Mouse (Mus musculus) hindbrain, embryonic 12.5 days (tissue): Measurements from ENCODE around the gene Dvl1. TPM values are rescaled to one million over a fixed set of nuclear protein-coding genes. Genes with fewer than 3 reads are reported as not detected.

Experiments used
- ATAC-seq: fragments of 200-750 bp; cut with Nextera tagmentation; 2 replicates; pipeline ENCODE4 v1.8.0; 2017; ENCODE audit warnings: moderate TSS enrichment; ENCODE audit not compliant: low FRiP score
- H3K27ac ChIP-seq: fragments of 300-500 bp; sonication (generic); 2 replicates; pipeline ENCODE4 v1.5.1; 2016; ENCODE audit warnings: mild to moderate bottlenecking
- H3K27me3 ChIP-seq: fragments of 300-500 bp; sonication (generic); 2 replicates; pipeline ENCODE4 v1.6.1; 2016; ENCODE audit warnings: mild to moderate bottlenecking
- H3K36me3 ChIP-seq: fragments of 300-500 bp; sonication (generic); 2 replicates; pipeline ENCODE4 v1.6.1; 2016; ENCODE audit warnings: mild to moderate bottlenecking
- H3K4me1 ChIP-seq: fragments of 300-500 bp; sonication (generic); 2 replicates; pipeline ENCODE4 v1.6.1; 2016
- H3K4me2 ChIP-seq: fragments of 300-500 bp; sonication (generic); replicated peaks from 2 replicates; pipeline ENCODE4 v1.6.1; 2016; ENCODE audit warnings: mild to moderate bottlenecking
- H3K4me3 ChIP-seq: fragments of 300-500 bp; sonication (generic); 2 replicates; pipeline ENCODE4 v1.5.1; 2016; ENCODE audit warnings: mild to moderate bottlenecking
- H3K9ac ChIP-seq: fragments of 300-500 bp; sonication (generic); 2 replicates; pipeline ENCODE4 v1.6.1; 2016; ENCODE audit warnings: mild to moderate bottlenecking, moderate library complexity
- H3K9me3 ChIP-seq: fragments of 300-500 bp; sonication (generic); replicated peaks from 2 replicates; pipeline ENCODE4 v1.6.1; 2016; ENCODE audit warnings: mild to moderate bottlenecking
- WGBS: fragments of 180-500 bp; shearing (Covaris S2); methylation state at CpG from one replicate; pipeline ENCODE4 v1.1.7; 2016; 5-methylcytosine and 5-hydroxymethylcytosine counted together
- polyA plus RNA-seq: library from polyadenylated mRNA; unstranded; fragments of >200 nt; fragmentation: Nextera tagmentation; extraction: Ambion mirVana; gene quantifications from 2 replicates; pipeline ENCODE4 v1.2.1, GENCODE M21; 2016

The Dvl1 gene
- polyA plus RNA-seq, 1 experiment from 2014 or later = 20.0 TPM

GRCm38 (mm10) chr4:155904318-155905102 lies 57.3 kb downstream of the Dvl1 start:
- WGBS = 91% methylated on average over 13 of the region's 13 CpGs
- no peak overlapping the region for H3K4me2 ChIP-seq
- no peak overlapping the region for H3K27ac ChIP-seq
- H3K9ac ChIP-seq = no peak overlapping the region
- no peaks in the 10 kb centered on the region for H3K4me1 ChIP-seq
- peaks cover 79% of the 10 kb centered on the region for H3K36me3 ChIP-seq
- H3K4me3 ChIP-seq = no peak overlapping the region
- no peaks in the 10 kb centered on the region for H3K9me3 ChIP-seq
- ATAC-seq = no peak
- no peaks in the 10 kb centered on the region for H3K27me3 ChIP-seq

- WGBS = 89% methylated on average over 13 of the region's 13 CpGs
Observed at GRCm38 (mm10) chr4:155905634-155906033, 58.4 kb downstream of the Dvl1 start.

GRCm38 (mm10) chr4:155906125-155906524 lies 58.9 kb downstream of the Dvl1 start:
- Histone ChIP-seq H3K4me2 (no peak overlapping the region), H3K9ac (no peak overlapping the region), H3K27me3 (no peaks in the 10 kb centered on the region), H3K36me3 (peaks cover 62% of the 10 kb centered on the region), H3K27ac (no peak overlapping the region), H3K9me3 (no peaks in the 10 kb centered on the region), H3K4me3 (no peak overlapping the region), H3K4me1 (no peaks in the 10 kb centered on the region)
- WGBS = 84% methylated on average over 9 of the region's 9 CpGs
- no peak for ATAC-seq

More at GRCm38 (mm10) chr4:155905634-155906033, 58.4 kb downstream of the Dvl1 start:
- no peak for ATAC-seq
- Histone ChIP-seq H3K4me3 (no peak overlapping the region), H3K9me3 (no peaks in the 10 kb centered on the region), H3K4me2 (no peak overlapping the region), H3K9ac (no peak overlapping the region), H3K36me3 (peaks cover 67% of the 10 kb centered on the region), H3K27ac (no peak overlapping the region), H3K4me1 (no peaks in the 10 kb centered on the region), H3K27me3 (no peaks in the 10 kb centered on the region)

- Histone ChIP-seq H3K9me3 (no peaks in the 10 kb centered on the region), H3K36me3 (peaks cover 54% of the 10 kb centered on the region), H3K4me3 (no peak overlapping the region), H3K4me1 (no peaks in the 10 kb centered on the region), H3K27ac (no peak overlapping the region), H3K4me2 (no peak overlapping the region), H3K9ac (no peak overlapping the region), H3K27me3 (no peaks in the 10 kb centered on the region)
- 86% methylated on average over 11 of the region's 11 CpGs for WGBS
- ATAC-seq = no peak
Observed at GRCm38 (mm10) chr4:155907003-155907402, 59.8 kb downstream of the Dvl1 start.

GRCm38 (mm10) chr4:155908281-155908680 lies 61.1 kb downstream of the Dvl1 start:
- H3K4me1 ChIP-seq = no peaks in the 10 kb centered on the region
- no peak overlapping the region for H3K9ac ChIP-seq
- 81% methylated on average over 7 of the region's 7 CpGs for WGBS
- H3K27ac ChIP-seq = no peak overlapping the region
- no peaks in the 10 kb centered on the region for H3K9me3 ChIP-seq
- peaks cover 41% of the 10 kb centered on the region for H3K36me3 ChIP-seq
- ATAC-seq = no peak
- H3K27me3 ChIP-seq = no peaks in the 10 kb centered on the region
- H3K4me2 ChIP-seq = no peak overlapping the region
- no peak overlapping the region for H3K4me3 ChIP-seq

- ATAC-seq = no peak
- H3K27ac ChIP-seq = no peak overlapping the region
- no peak overlapping the region for H3K4me3 ChIP-seq
- no peak overlapping the region for H3K9ac ChIP-seq
- H3K4me2 ChIP-seq = no peak overlapping the region
- no peaks in the 10 kb centered on the region for H3K9me3 ChIP-seq
- H3K36me3 ChIP-seq = peaks cover 36% of the 10 kb centered on the region
- H3K4me1 ChIP-seq = no peaks in the 10 kb centered on the region
- H3K27me3 ChIP-seq = no peaks in the 10 kb centered on the region
- 95% methylated on average over 4 of the region's 4 CpGs for WGBS
Observed at GRCm38 (mm10) chr4:155908751-155909150, 61.5 kb downstream of the Dvl1 start.

Other genes with a start within 250 kb of the Dvl1 start
- 16.4 and 16.6 TPM in 2 replicates for gene Slc35e2, start 246.0 kb upstream of the Dvl1 start, polyA plus RNA-seq
- gene Cdk11b, start 222.5 kb upstream of the Dvl1 start, polyA plus RNA-seq = 85.3 and 86.8 TPM in 2 replicates
- not detected in 2 replicates for gene Gm10563, start 202.0 kb upstream of the Dvl1 start, polyA plus RNA-seq
- gene Mmp23, start 194.0 kb upstream of the Dvl1 start, polyA plus RNA-seq = 3.9 and 5.9 TPM in 2 replicates
- 32.5 and 39.1 TPM in 2 replicates for gene Mib2, start 178.2 kb upstream of the Dvl1 start, polyA plus RNA-seq
- 10.4 and 10.9 TPM in 2 replicates for gene Fndc10, start 153.1 kb upstream of the Dvl1 start, polyA plus RNA-seq
- 140 and 144 TPM in 2 replicates for gene Ssu72, start 142.6 kb upstream of the Dvl1 start, polyA plus RNA-seq
- 5.3 and 5.5 TPM in 2 replicates for gene Tmem240, start 112.6 kb upstream of the Dvl1 start, polyA plus RNA-seq
- gene Atad3a, start 86.3 kb upstream of the Dvl1 start, polyA plus RNA-seq = 81.8 and 84.7 TPM in 2 replicates
- gene Vwa1, start 72.7 kb upstream of the Dvl1 start, polyA plus RNA-seq = 12.2 and 12.9 TPM in 2 replicates
- 0.58 and 0.86 TPM in 2 replicates for gene Tmem88b, start 61.5 kb upstream of the Dvl1 start, polyA plus RNA-seq
- gene Ankrd65, start 57.0 kb upstream of the Dvl1 start, polyA plus RNA-seq = not detected in 2 replicates
- gene Mrpl20, start 44.5 kb upstream of the Dvl1 start, polyA plus RNA-seq = 189 and 204 TPM in 2 replicates
- gene Ccnl2, start 34.9 kb upstream of the Dvl1 start, polyA plus RNA-seq = 207 and 217 TPM in 2 replicates
- 127 and 133 TPM in 2 replicates for gene Aurkaip1, start 16.1 kb upstream of the Dvl1 start, polyA plus RNA-seq
- gene Mxra8, start 7.7 kb upstream of the Dvl1 start, polyA plus RNA-seq = 40.6 and 40.7 TPM in 2 replicates
- gene Tas1r3, start 16.0 kb downstream of the Dvl1 start, polyA plus RNA-seq = 0.53 and 0.65 TPM in 2 replicates
- gene Cptp, start 22.0 kb downstream of the Dvl1 start, polyA plus RNA-seq = 18.5 and 18.6 TPM in 2 replicates
- 74.9 and 76.3 TPM in 2 replicates for gene Ints11, start 22.1 kb downstream of the Dvl1 start, polyA plus RNA-seq
- gene Pusl1, start 44.4 kb downstream of the Dvl1 start, polyA plus RNA-seq = 45.1 and 48.3 TPM in 2 replicates
- gene Acap3, start 44.4 kb downstream of the Dvl1 start, polyA plus RNA-seq = 64.9 and 66.9 TPM in 2 replicates
- gene Ube2j2, start 96.4 kb downstream of the Dvl1 start, polyA plus RNA-seq = 149 and 150 TPM in 2 replicates
- 17.2 and 25.7 TPM in 2 replicates for gene C1qtnf12, start 114.9 kb downstream of the Dvl1 start, polyA plus RNA-seq
- gene B3galt6, start 145.2 kb downstream of the Dvl1 start, polyA plus RNA-seq = 19.5 and 20.4 TPM in 2 replicates
- 129 and 130 TPM in 2 replicates for gene Sdf4, start 145.5 kb downstream of the Dvl1 start, polyA plus RNA-seq
- 0.29 and 0.76 TPM in 2 replicates for gene Tnfrsf4, start 166.4 kb downstream of the Dvl1 start, polyA plus RNA-seq
- gene Tnfrsf18, start 178.8 kb downstream of the Dvl1 start, polyA plus RNA-seq = 1.8 and 2.6 TPM in 2 replicates
- gene Ttll10, start 212.0 kb downstream of the Dvl1 start, polyA plus RNA-seq = 0.14 and 0.32 TPM in 2 replicates